Mouse (Mus musculus): ENCODE measurements around the gene Map7d1. TPM values are rescaled to one million over a fixed set of nuclear protein-coding genes. Genes with fewer than 3 reads are reported as not detected.

Gene Map7d1
- polyA plus RNA-seq, 1 experiment from 2014 or later, result 32.2 TPM

DNA sequence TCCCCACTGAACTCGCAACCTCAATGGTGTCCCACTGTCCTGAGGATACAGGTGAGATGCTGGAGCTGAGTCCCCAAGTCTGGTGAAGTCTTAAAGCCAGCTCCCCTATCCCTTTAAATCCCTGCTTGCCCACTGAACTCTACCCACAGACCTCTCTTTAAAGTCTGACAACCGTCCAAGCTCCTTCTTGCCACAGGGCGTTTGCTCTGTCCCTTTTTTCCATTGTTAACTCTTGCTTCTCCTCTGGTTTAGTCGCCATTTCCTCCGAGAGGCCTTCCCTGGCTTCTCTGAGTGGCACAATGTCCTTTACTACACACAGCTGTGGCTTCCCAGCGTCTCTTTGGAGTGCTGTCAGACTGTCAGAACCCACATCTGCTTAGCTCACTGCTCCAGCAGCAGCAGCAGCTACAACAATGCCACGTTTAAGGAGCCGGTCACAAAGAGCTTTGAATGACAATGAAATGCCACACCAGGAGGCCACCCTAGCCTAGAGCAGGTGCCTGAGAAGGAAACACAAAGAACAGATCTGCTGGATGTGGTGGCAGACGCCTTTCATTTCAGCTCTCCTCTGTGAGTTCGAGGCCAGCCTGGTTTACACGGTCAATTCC lies 7.8 kb downstream of the Map7d1 start:
- Histone ChIP-seq H3K27me3 (ENCODE audit: insufficient read depth, low read length) (no peaks in the 10 kb centered on the region), H3K36me3 (ENCODE audit: insufficient read depth, low read length) (0 out of 2 replicates have a peak, but pooled peaks cover 4% of the 10 kb centered on the region), H3K27ac (ENCODE audit: low read length) (no peak overlapping the region), H3K9me3 (ENCODE audit: low read length) (no peaks in the 10 kb centered on the region), H3K9ac (replicated peaks; ENCODE audit: low read length) (no peak overlapping the region), H3K4me1 (ENCODE audit: insufficient read depth, low read length) (peaks cover 26% of the 10 kb centered on the region), H3K4me3 (ENCODE audit: low read length) (no peak overlapping the region), H3K4me2 (replicated peaks; ENCODE audit: low read depth, low read length) (no peak overlapping the region)
- WGBS, result 35% methylated on average over 11 of the region's 11 CpGs
- ATAC-seq (ENCODE audit: low FRiP score, low TSS enrichment), result no peak

GRCm38 (mm10) chr4:126246202-126246889 lies 9.8 kb downstream of the Map7d1 start:
- Histone ChIP-seq H3K9ac (replicated peaks; ENCODE audit: low read length) (no peak overlapping the region), H3K9me3 (ENCODE audit: low read length) (no peaks in the 10 kb centered on the region), H3K27ac (ENCODE audit: low read length) (no peak overlapping the region), H3K4me3 (ENCODE audit: low read length) (no peak overlapping the region), H3K4me1 (ENCODE audit: insufficient read depth, low read length) (peaks cover 19% of the 10 kb centered on the region), H3K4me2 (replicated peaks; ENCODE audit: low read depth, low read length) (no peak overlapping the region), H3K27me3 (ENCODE audit: insufficient read depth, low read length) (no peaks in the 10 kb centered on the region), H3K36me3 (ENCODE audit: insufficient read depth, low read length) (peaks cover 15% of the 10 kb centered on the region)
- 78% methylated on average over 13 of the region's 13 CpGs for WGBS
- no peak for ATAC-seq (ENCODE audit: low FRiP score, low TSS enrichment)

DNA sequence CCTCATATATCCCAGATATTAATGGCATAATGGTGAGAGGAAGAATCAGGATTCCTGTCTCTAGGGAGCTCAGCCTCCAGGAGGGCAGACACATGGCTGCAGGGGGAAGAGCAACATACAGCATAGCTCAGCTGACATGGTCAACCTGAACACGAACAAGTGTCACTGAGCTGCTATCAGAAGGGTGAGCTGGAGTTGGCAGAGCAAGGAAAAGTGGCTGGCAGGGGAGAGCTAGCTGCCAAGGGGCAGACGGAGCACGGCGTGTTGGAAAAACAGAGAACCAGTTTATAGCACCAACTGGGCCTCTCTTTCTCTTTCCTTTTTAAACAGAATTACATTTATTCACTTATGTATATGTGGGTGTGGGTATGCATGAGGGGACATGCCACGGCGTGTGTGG lies 13.6 kb downstream of the Map7d1 start:
- H3K27me3 ChIP-seq (ENCODE audit: insufficient read depth, low read length), result no peaks in the 10 kb centered on the region
- peak overlapping the region; percentile 39; the same call in 1 of the 2 replicates for H3K9ac ChIP-seq (replicated peaks; ENCODE audit: low read length)
- no peak overlapping the region for H3K4me3 ChIP-seq (ENCODE audit: low read length)
- WGBS, result 82% methylated on average over 6 of the region's 6 CpGs
- H3K9me3 ChIP-seq (ENCODE audit: low read length), result no peaks in the 10 kb centered on the region
- H3K27ac ChIP-seq (ENCODE audit: low read length), result 0 out of 2 replicates have a peak overlapping the region, but pooled peaks have one; percentile 1
- H3K36me3 ChIP-seq (ENCODE audit: insufficient read depth, low read length), result peaks cover 41% of the 10 kb centered on the region
- no peak overlapping the region for H3K4me2 ChIP-seq (replicated peaks; ENCODE audit: low read depth, low read length)
- H3K4me1 ChIP-seq (ENCODE audit: insufficient read depth, low read length), result peaks cover 10% of the 10 kb centered on the region
- ATAC-seq (ENCODE audit: low FRiP score, low TSS enrichment), result no peak; the same call in 1 of the 2 replicates

- Histone ChIP-seq H3K27me3 (ENCODE audit: insufficient read depth, low read length) (no peaks in the 10 kb centered on the region), H3K27ac (ENCODE audit: low read length) (no peak overlapping the region), H3K36me3 (ENCODE audit: insufficient read depth, low read length) (peaks cover 45% of the 10 kb centered on the region), H3K4me2 (replicated peaks; ENCODE audit: low read depth, low read length) (no peak overlapping the region), H3K9ac (replicated peaks; ENCODE audit: low read length) (no peak overlapping the region), H3K4me3 (ENCODE audit: low read length) (no peak overlapping the region), H3K4me1 (ENCODE audit: insufficient read depth, low read length) (peaks cover 10% of the 10 kb centered on the region), H3K9me3 (ENCODE audit: low read length) (no peaks in the 10 kb centered on the region)
- peak; percentile 25 for ATAC-seq (ENCODE audit: low FRiP score, low TSS enrichment)
- 20% methylated on average over 9 of the region's 9 CpGs for WGBS
These were observed 14.2 kb downstream of the Map7d1 start for GRCm38 (mm10) chr4:126241956-126242355.

- H3K9me3 ChIP-seq (ENCODE audit: low read length), result no peaks in the 10 kb centered on the region
These were observed 16.2 kb downstream of the Map7d1 start for GRCm38 (mm10) chr4:126239862-126240475.

GRCm38 (mm10) chr4:126237721-126238242 lies 18.4 kb downstream of the Map7d1 start:
- WGBS, result 75% methylated on average over 5 of the region's 5 CpGs
- ATAC-seq (ENCODE audit: low FRiP score, low TSS enrichment), result no peak
- Histone ChIP-seq H3K9me3 (ENCODE audit: low read length) (no peaks in the 10 kb centered on the region), H3K4me1 (ENCODE audit: insufficient read depth, low read length) (peaks cover 10% of the 10 kb centered on the region), H3K36me3 (ENCODE audit: insufficient read depth, low read length) (peaks cover 79% of the 10 kb centered on the region), H3K4me3 (ENCODE audit: low read length) (no peak overlapping the region), H3K4me2 (replicated peaks; ENCODE audit: low read depth, low read length) (no peak overlapping the region), H3K9ac (replicated peaks; ENCODE audit: low read length) (peak overlapping the region; percentile 13; the same call in 1 of the 2 replicates), H3K27me3 (ENCODE audit: insufficient read depth, low read length) (no peaks in the 10 kb centered on the region), H3K27ac (ENCODE audit: low read length) (no peak overlapping the region)

More at GRCm38 (mm10) chr4:126239862-126240475, 16.2 kb downstream of the Map7d1 start:
- WGBS, result 88% methylated on average over 13 of the region's 13 CpGs
- Histone ChIP-seq H3K4me3 (ENCODE audit: low read length) (no peak overlapping the region), H3K4me1 (ENCODE audit: insufficient read depth, low read length) (peaks cover 10% of the 10 kb centered on the region), H3K27me3 (ENCODE audit: insufficient read depth, low read length) (no peaks in the 10 kb centered on the region), H3K9ac (replicated peaks; ENCODE audit: low read length) (no peak overlapping the region), H3K36me3 (ENCODE audit: insufficient read depth, low read length) (peaks cover 57% of the 10 kb centered on the region), H3K4me2 (replicated peaks; ENCODE audit: low read depth, low read length) (no peak overlapping the region), H3K27ac (ENCODE audit: low read length) (no peak overlapping the region)
- ATAC-seq (ENCODE audit: low FRiP score, low TSS enrichment), result no peak

DNA sequence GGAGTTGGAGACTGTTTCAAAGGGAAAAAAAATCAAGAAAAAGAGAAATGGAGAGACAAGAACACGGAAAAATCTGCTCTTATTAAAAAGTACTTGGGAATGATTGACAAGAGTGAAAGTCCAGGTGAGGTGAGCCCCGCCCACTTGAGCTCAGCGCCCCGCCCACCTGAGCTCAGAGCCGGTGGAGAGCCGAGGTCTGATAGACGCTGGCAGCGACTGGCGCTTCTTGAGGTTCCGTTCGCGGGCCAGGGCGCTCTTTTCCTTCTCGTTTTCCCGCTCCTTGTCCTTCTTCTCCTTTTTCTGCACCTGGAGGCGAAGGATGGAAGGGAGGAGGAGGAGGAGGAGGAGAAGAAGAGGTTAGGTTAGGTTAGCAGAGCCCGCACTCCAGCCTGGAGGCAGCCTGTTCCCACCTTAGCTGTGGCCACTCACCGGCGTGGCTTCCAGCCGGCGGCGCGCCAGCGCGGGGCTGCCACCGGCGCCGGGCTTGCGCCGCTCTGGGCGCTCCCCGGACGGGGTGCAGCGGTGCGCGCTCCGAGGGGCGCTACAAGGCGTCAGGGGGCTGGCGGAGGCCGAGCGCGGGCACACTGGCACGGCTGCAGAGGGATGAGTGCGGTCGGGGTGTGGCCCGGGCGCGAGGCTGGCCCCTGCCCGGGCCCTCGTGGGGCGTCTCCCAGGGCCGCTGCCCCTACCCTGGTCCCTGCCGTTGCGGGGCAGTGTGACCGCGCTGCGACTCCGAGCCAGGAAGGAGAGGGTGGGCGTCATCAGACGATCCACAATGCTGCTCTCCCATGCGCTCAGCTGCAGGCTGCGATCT lies 19.5 kb downstream of the Map7d1 start:
- 0 out of 2 replicates have a peak, but pooled peaks have one; percentile 8 for ATAC-seq (ENCODE audit: low FRiP score, low TSS enrichment)
- H3K4me2 ChIP-seq (replicated peaks; ENCODE audit: low read depth, low read length), result peak overlapping the region; percentile 40
- no peaks in the 10 kb centered on the region; the same call in 1 of the 2 replicates for H3K4me1 ChIP-seq (ENCODE audit: insufficient read depth, low read length)
- H3K9ac ChIP-seq (replicated peaks; ENCODE audit: low read length), result peak overlapping the region; percentile 13; the same call in 1 of the 2 replicates
- H3K4me3 ChIP-seq (ENCODE audit: low read length), result no peak overlapping the region
- H3K27ac ChIP-seq (ENCODE audit: low read length), result no peak overlapping the region
- peaks cover 83% of the 10 kb centered on the region for H3K36me3 ChIP-seq (ENCODE audit: insufficient read depth, low read length)
- H3K9me3 ChIP-seq (ENCODE audit: low read length), result no peaks in the 10 kb centered on the region
- WGBS, result 49% methylated on average over 55 of the region's 63 CpGs
- H3K27me3 ChIP-seq (ENCODE audit: insufficient read depth, low read length), result no peaks in the 10 kb centered on the region

GRCm38 (mm10) chr4:126235191-126235590 lies 21.0 kb downstream of the Map7d1 start:
- Histone ChIP-seq H3K9ac (replicated peaks; ENCODE audit: low read length) (no peak overlapping the region), H3K36me3 (ENCODE audit: insufficient read depth, low read length) (peaks cover 82% of the 10 kb centered on the region), H3K27ac (ENCODE audit: low read length) (no peak overlapping the region), H3K4me3 (ENCODE audit: low read length) (no peak overlapping the region), H3K9me3 (ENCODE audit: low read length) (no peaks in the 10 kb centered on the region), H3K4me2 (replicated peaks; ENCODE audit: low read depth, low read length) (no peak overlapping the region), H3K4me1 (ENCODE audit: insufficient read depth, low read length) (no peaks in the 10 kb centered on the region; the same call in 1 of the 2 replicates), H3K27me3 (ENCODE audit: insufficient read depth, low read length) (no peaks in the 10 kb centered on the region)
- whole genome bisulfite sequencing, result 85% methylated on average over 10 of the region's 10 CpGs
- ATAC-seq (ENCODE audit: low FRiP score, low TSS enrichment), result no peak

- Histone ChIP-seq H3K9me3 (ENCODE audit: low read length) (no peaks in the 10 kb centered on the region), H3K36me3 (ENCODE audit: insufficient read depth, low read length) (peaks cover 80% of the 10 kb centered on the region), H3K4me2 (replicated peaks; ENCODE audit: low read depth, low read length) (no peak overlapping the region), H3K27ac (ENCODE audit: low read length) (no peak overlapping the region), H3K9ac (replicated peaks; ENCODE audit: low read length) (no peak overlapping the region), H3K4me1 (ENCODE audit: insufficient read depth, low read length) (no peaks in the 10 kb centered on the region; the same call in 1 of the 2 replicates), H3K4me3 (ENCODE audit: low read length) (no peak overlapping the region), H3K27me3 (ENCODE audit: insufficient read depth, low read length) (no peaks in the 10 kb centered on the region)
- no peak for ATAC-seq (ENCODE audit: low FRiP score, low TSS enrichment)
- WGBS, result 81% methylated on average over 18 of the region's 18 CpGs
These were observed 21.5 kb downstream of the Map7d1 start for GRCm38 (mm10) chr4:126234496-126235175.
